Mouse (Mus musculus) ES-Bruce4 (cell line): Measurements from ENCODE around the gene Dab2ip.

Experiments
- CTCF ChIP-seq: IDR thresholded peaks from one replicate; pipeline ENCODE4 v1.8.1; 2011; ENCODE audit warnings: low read depth, low read length
- POLR2A ChIP-seq: IDR thresholded peaks from one replicate; pipeline ENCODE4 v1.8.1; 2011; ENCODE audit warnings: low read length; ENCODE audit not compliant: insufficient read depth

GRCm38 (mm10) chr2:35565051-35565836, 7.2 kb downstream of the Dab2ip start:
- TF ChIP-seq POLR2A (no peak), CTCF (no peak)
